1 mouse cellular context compared by ENCODE assay signal in the genomic region with DNA sequence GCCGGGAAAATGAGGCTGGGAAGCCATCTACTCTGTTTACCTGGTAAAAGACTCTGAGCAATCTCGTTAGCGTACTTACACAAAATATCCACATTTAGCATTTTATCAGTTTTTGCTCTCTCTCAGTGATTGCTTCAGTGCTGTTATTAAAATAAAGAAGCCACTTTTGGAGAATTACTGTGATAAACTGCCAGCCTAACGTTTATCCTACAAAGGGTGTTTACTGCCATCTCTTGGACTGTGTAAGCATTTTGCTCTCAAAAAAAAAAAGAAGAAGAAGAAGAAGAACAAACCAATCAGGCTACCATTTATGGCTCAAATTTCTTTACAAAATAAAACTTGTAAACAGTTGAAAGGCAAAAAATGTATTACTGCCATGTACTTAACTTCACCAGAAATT.
TF ChIP-seq lines count a peak whose summit lies in the region.

No protein-coding gene starts in this region.

TF ChIP-seq in MEL, 35 proteins besides CTCF, POLR2A, EP300 and RAD21 (continued from another document):
- 0 out of 2 replicates have a peak, but pooled peaks have one; percentile 15 for TF ChIP-seq ZNF384 (IDR thresholded peaks at IDR 0.05; ENCODE audit: low read depth, low read length)
